Mouse (Mus musculus): ENCODE results near the gene Irx5.

DNA sequence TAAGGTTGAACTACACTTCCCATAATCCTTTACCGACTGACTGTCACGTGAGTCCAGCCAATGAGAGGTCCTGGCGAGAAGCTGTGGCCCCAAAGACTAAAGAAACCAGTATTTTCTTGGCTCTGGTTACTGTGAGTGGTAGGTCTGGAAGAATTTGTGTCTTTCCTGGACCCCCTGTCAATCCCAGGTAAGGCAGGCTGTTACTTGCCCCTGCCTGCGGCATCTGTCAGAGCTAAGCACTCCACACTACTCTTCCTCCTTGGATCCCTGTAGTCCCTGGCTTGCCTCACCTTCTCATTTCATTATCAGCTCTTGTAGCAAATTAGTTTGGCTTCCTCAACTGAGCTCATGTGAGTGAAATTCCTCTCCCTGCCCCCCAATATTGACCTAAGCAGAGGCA lies 30.5 kb downstream of the Irx5 start:
- no peak for TF ChIP-seq POLR2A (IDR thresholded peaks at IDR 0.05; ENCODE audit: low read depth, low read length)
- TF ChIP-seq CTCF (IDR thresholded peaks at IDR 0.05; ENCODE audit: borderline replicate concordance, insufficient read depth, low read length): no peak
